Mouse (Mus musculus): ENCODE data around the gene Alkbh2. TPM values are rescaled to one million over a fixed set of nuclear protein-coding genes. Genes with fewer than 3 reads are reported as not detected.

The Alkbh2 gene
- polyA plus RNA-seq, 1 experiment, result 5.2 TPM

GRCm38 (mm10) chr5:114138277-114139164 is 10.5 kb upstream of the Alkbh2 start:
- H3K79me2 ChIP-seq (ENCODE audit: control insufficient read depth, insufficient read depth), result no peaks in the 10 kb centered on the region

GRCm38 (mm10) chr5:114137481-114138276 is 9.7 kb upstream of the Alkbh2 start:
- Histone ChIP-seq H3K79me3 (ENCODE audit: low read depth) (no peaks in the 10 kb centered on the region), H3K36me3 (ENCODE audit: control insufficient read depth, insufficient read depth) (peaks cover 12% of the 10 kb centered on the region), H3K4me3 (ENCODE audit: insufficient read depth, poor library complexity, severe bottlenecking) (no peak overlapping the region), H3K79me2 (ENCODE audit: control insufficient read depth, insufficient read depth) (no peaks in the 10 kb centered on the region), H3ac (ENCODE audit: control insufficient read depth, insufficient read length, low read depth) (no peak overlapping the region), H3K27me3 (ENCODE audit: control insufficient read depth, insufficient read depth, insufficient read length) (no peaks in the 10 kb centered on the region)
- TF ChIP-seq USF1 (IDR thresholded peaks at IDR 0.05; ENCODE audit: low read depth) (no peak), MYOD1 (IDR thresholded peaks at IDR 0.05; ENCODE audit: control insufficient read depth, insufficient read length, low read depth) (no peak), MAX (IDR thresholded peaks at IDR 0.05) (no peak), CTCF (IDR thresholded peaks at IDR 0.05; ENCODE audit: control insufficient read depth, insufficient read depth, insufficient read length) (no peak), FOSL1 (IDR thresholded peaks at IDR 0.05; ENCODE audit: insufficient read depth, low read length, poor library complexity, severe bottlenecking) (no peak), CEBPB (IDR thresholded peaks at IDR 0.05; ENCODE audit: low read depth) (no peak), MYOG (IDR thresholded peaks at IDR 0.05; ENCODE audit: control insufficient read depth, extremely low read depth, insufficient read length) (no peak)

More at GRCm38 (mm10) chr5:114138277-114139164, 10.5 kb upstream of the Alkbh2 start:
- Histone ChIP-seq H3K79me3 (ENCODE audit: low read depth) (no peaks in the 10 kb centered on the region), H3ac (ENCODE audit: control insufficient read depth, insufficient read length, low read depth) (no peak overlapping the region), H3K27me3 (ENCODE audit: control insufficient read depth, insufficient read depth, insufficient read length) (no peaks in the 10 kb centered on the region), H3K36me3 (ENCODE audit: control insufficient read depth, insufficient read depth) (peaks cover 12% of the 10 kb centered on the region), H3K4me3 (ENCODE audit: insufficient read depth, poor library complexity, severe bottlenecking) (no peak overlapping the region)
- TF ChIP-seq CEBPB (IDR thresholded peaks at IDR 0.05; ENCODE audit: low read depth) (no peak), CTCF (IDR thresholded peaks at IDR 0.05; ENCODE audit: control insufficient read depth, insufficient read depth, insufficient read length) (no peak), USF1 (IDR thresholded peaks at IDR 0.05; ENCODE audit: low read depth) (no peak), MYOG (IDR thresholded peaks at IDR 0.05; ENCODE audit: control insufficient read depth, extremely low read depth, insufficient read length) (no peak), MYOD1 (IDR thresholded peaks at IDR 0.05; ENCODE audit: control insufficient read depth, insufficient read length, low read depth) (no peak), MAX (IDR thresholded peaks at IDR 0.05) (no peak), FOSL1 (IDR thresholded peaks at IDR 0.05; ENCODE audit: insufficient read depth, low read length, poor library complexity, severe bottlenecking) (no peak)

DNA sequence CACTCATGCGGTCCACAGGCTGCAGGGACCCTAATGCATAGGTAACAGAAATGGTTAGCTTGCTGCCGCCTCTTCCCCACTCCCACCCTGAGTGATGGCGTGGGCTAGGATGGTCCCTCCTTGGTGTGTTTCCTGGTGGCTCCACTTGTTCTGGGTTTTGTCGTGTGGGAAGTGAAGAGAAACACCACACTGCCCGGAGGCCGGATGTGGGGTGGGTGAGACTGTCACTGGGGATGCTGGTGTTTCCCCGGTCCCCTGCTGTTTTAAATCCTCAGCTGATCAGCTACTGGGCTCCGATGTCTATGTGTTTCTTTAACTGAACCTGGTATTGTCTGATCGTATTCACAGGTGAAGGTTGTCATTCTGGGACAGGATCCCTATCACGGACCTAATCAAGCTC is 7.5 kb upstream of the Alkbh2 start:
- H3K79me3 ChIP-seq (ENCODE audit: low read depth), result no peaks in the 10 kb centered on the region
- H3K4me3 ChIP-seq (ENCODE audit: insufficient read depth, poor library complexity, severe bottlenecking), result no peak overlapping the region
- H3K27me3 ChIP-seq (ENCODE audit: control insufficient read depth, insufficient read depth, insufficient read length), result no peaks in the 10 kb centered on the region
- no peaks in the 10 kb centered on the region for H3K79me2 ChIP-seq (ENCODE audit: control insufficient read depth, insufficient read depth)
- TF ChIP-seq MYOD1 (IDR thresholded peaks at IDR 0.05; ENCODE audit: control insufficient read depth, insufficient read length, low read depth), result no peak
- no peak for TF ChIP-seq MYOG (IDR thresholded peaks at IDR 0.05; ENCODE audit: control insufficient read depth, extremely low read depth, insufficient read length)
- no peak for TF ChIP-seq MAX (IDR thresholded peaks at IDR 0.05)
- TF ChIP-seq CTCF (IDR thresholded peaks at IDR 0.05; ENCODE audit: control insufficient read depth, insufficient read depth, insufficient read length), result no peak
- no peak for TF ChIP-seq CEBPB (IDR thresholded peaks at IDR 0.05; ENCODE audit: low read depth)
- TF ChIP-seq USF1 (IDR thresholded peaks at IDR 0.05; ENCODE audit: low read depth), result no peak
- no peak for TF ChIP-seq FOSL1 (IDR thresholded peaks at IDR 0.05; ENCODE audit: insufficient read depth, low read length, poor library complexity, severe bottlenecking)
- H3ac ChIP-seq (ENCODE audit: control insufficient read depth, insufficient read length, low read depth), result no peak overlapping the region
- H3K36me3 ChIP-seq (ENCODE audit: control insufficient read depth, insufficient read depth), result peaks cover 12% of the 10 kb centered on the region

- TF ChIP-seq USF1 (IDR thresholded peaks at IDR 0.05; ENCODE audit: low read depth), result no peak
- TF ChIP-seq CEBPB (IDR thresholded peaks at IDR 0.05; ENCODE audit: low read depth), result peak; percentile 34
- Histone ChIP-seq H3K79me2 (ENCODE audit: control insufficient read depth, insufficient read depth) (no peaks in the 10 kb centered on the region), H3ac (ENCODE audit: control insufficient read depth, insufficient read length, low read depth) (no peak overlapping the region), H3K4me3 (ENCODE audit: insufficient read depth, poor library complexity, severe bottlenecking) (no peak overlapping the region), H3K27me3 (ENCODE audit: control insufficient read depth, insufficient read depth, insufficient read length) (no peaks in the 10 kb centered on the region), H3K36me3 (ENCODE audit: control insufficient read depth, insufficient read depth) (peaks cover 12% of the 10 kb centered on the region), H3K79me3 (ENCODE audit: low read depth) (no peaks in the 10 kb centered on the region)
These were observed 6.1 kb upstream of the Alkbh2 start for GRCm38 (mm10) chr5:114134091-114134534.

DNA sequence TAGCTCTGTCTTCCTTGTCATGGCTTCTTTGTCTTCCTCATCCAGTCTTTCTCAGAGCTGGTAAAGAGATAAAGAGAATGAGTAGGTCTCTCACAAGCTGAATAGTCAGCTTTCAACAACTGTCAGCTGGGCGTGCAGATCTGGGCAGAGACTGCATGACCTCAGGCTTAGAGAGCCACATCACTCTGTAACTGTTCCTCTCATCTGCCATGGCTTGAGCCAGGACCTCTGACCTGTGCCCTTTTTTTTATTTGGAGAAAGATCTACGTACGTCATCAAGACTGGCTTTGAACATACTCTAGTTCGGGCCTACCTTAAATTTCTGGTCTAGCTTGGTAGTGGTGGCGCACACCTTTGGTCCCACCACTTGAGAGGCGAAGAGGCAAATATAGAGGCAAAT is 4.8 kb upstream of the Alkbh2 start:
- H3ac ChIP-seq (ENCODE audit: control insufficient read depth, insufficient read length, low read depth), result no peak overlapping the region
- H3K4me3 ChIP-seq (ENCODE audit: insufficient read depth, poor library complexity, severe bottlenecking), result no peak overlapping the region
- no peaks in the 10 kb centered on the region for H3K79me3 ChIP-seq (ENCODE audit: low read depth)
- TF ChIP-seq MYOG (IDR thresholded peaks at IDR 0.05; ENCODE audit: control insufficient read depth, extremely low read depth, insufficient read length) (no peak), CTCF (IDR thresholded peaks at IDR 0.05; ENCODE audit: control insufficient read depth, insufficient read depth, insufficient read length) (no peak), MYOD1 (IDR thresholded peaks at IDR 0.05; ENCODE audit: control insufficient read depth, insufficient read length, low read depth) (no peak), USF1 (IDR thresholded peaks at IDR 0.05; ENCODE audit: low read depth) (no peak), MAX (IDR thresholded peaks at IDR 0.05) (no peak), FOSL1 (IDR thresholded peaks at IDR 0.05; ENCODE audit: insufficient read depth, low read length, poor library complexity, severe bottlenecking) (no peak), CEBPB (IDR thresholded peaks at IDR 0.05; ENCODE audit: low read depth) (no peak)
- no peaks in the 10 kb centered on the region for H3K27me3 ChIP-seq (ENCODE audit: control insufficient read depth, insufficient read depth, insufficient read length)
- H3K79me2 ChIP-seq (ENCODE audit: control insufficient read depth, insufficient read depth), result no peaks in the 10 kb centered on the region
- H3K36me3 ChIP-seq (ENCODE audit: control insufficient read depth, insufficient read depth), result peaks cover 12% of the 10 kb centered on the region
